Mouse (Mus musculus): ENCODE measurements around the gene Prkag2. TPM values are rescaled to one million over a fixed set of nuclear protein-coding genes. Genes with fewer than 3 reads are reported as not detected.
A peak's percentile ranks its signal among the peaks of the same experiment; 100 is the strongest.

Gene Prkag2
- polyA plus RNA-seq, 1 experiment from 2014 or later: 52.2 TPM

DNA sequence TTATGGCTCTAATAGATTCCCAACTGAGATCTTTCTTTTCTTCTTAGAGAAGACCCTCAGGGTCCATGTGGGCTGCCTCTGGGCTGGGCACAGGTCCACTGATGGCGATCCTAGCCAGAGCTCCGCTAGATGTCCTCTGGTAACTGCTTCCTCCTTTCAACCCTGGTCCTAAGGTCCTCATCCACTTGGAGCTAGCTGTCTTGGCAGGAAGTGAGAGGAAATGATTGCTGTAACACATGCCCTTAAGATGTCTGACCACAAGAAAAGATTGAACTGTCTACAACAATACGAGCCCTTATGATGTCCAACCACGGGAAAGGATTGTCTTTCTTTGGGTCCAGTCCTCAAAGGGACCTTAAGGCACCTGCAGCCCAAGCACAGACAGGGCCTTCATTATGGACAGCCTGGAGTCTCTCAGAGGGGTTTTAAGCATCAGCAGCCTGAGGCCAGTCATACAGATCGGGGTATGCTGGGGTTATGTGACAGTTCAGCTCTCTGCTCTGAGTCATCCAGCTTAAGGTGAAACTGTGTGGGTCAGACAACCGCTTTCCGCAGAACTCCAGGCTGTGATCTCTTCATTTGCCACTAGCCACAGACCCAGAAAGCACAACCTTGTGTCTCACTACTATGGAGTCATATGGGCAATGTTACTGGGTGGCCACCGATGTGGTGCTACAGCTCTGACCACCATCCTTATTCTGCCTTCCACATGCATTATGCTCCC, 129.7 kb downstream of the Prkag2 start:
- H3K9ac ChIP-seq: no peak overlapping the region
- no peaks in the 10 kb centered on the region for H3K36me3 ChIP-seq
- ATAC-seq: no peak
- peaks cover 5% of the 10 kb centered on the region for H3K4me1 ChIP-seq (replicated peaks)
- no peak overlapping the region for H3K4me2 ChIP-seq (replicated peaks)
- H3K4me3 ChIP-seq (replicated peaks): no peak overlapping the region
- no peak overlapping the region for H3K27ac ChIP-seq
- WGBS: 88% methylated on average over 8 of the region's 8 CpGs
- no peaks in the 10 kb centered on the region for H3K27me3 ChIP-seq (replicated peaks)
- H3K9me3 ChIP-seq: no peaks in the 10 kb centered on the region

DNA sequence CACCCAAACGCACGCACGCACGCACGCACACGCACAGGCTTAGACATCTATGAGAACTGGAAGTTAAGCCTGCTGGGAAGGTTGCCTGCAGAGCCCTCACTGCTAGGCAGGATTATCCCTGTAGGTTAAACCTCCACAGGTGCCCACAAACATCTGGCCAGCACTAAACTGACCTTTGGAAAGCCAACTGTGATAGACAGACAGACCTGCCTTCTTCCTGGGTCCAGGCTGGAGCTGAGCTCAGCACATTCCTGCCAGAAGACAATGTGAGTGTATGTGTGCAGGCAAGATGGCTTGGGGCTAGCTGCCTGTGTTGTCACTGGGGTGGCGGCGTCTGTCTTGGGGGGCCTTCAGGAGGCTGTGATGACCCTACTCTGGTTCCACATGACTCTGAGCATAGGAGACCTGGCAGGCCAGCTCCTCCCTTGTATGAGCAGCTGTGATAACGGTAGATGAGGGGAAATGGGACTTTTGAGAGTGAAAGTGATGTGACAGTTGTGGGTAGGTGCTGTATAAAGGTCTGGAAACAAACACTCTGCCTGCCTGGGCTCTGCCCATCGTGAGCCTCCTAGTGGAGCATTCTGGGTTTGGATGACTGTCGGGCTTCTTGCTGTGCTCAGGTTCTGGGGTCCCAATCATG, 131.1 kb downstream of the Prkag2 start:
- H3K4me2 ChIP-seq (replicated peaks): peak overlapping the region; percentile 47
- H3K4me1 ChIP-seq (replicated peaks): peaks cover 5% of the 10 kb centered on the region
- H3K9me3 ChIP-seq: no peaks in the 10 kb centered on the region
- no peaks in the 10 kb centered on the region for H3K36me3 ChIP-seq
- H3K9ac ChIP-seq: no peak overlapping the region
- peak; percentile 65 for ATAC-seq
- no peaks in the 10 kb centered on the region for H3K27me3 ChIP-seq (replicated peaks)
- H3K4me3 ChIP-seq (replicated peaks): no peak overlapping the region
- WGBS: 57% methylated on average over 11 of the region's 11 CpGs
- peak overlapping the region; percentile 81 for H3K27ac ChIP-seq

DNA sequence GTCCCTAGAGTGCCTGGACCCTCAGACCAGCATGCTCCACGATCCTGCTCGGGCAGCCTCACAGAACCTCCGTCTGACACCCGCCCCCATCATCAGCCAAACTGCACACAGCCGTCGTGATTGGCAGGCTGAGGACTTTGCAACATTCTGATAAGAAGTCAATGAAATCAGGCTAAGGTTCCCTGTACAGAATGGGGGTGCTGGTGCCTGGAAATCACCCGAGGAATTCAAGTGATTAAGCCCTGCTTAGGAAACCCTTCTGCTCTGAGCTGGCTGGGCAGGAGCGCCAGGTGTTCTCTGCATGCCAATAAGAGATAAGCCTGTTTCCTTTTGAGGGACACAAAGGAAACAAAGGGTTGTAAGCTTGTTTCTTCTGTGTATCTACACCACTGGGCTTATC, 131.7 kb downstream of the Prkag2 start:
- no peak overlapping the region for H3K9ac ChIP-seq
- no peaks in the 10 kb centered on the region for H3K27me3 ChIP-seq (replicated peaks)
- H3K4me2 ChIP-seq (replicated peaks): peak overlapping the region; percentile 47
- no peaks in the 10 kb centered on the region for H3K9me3 ChIP-seq
- H3K27ac ChIP-seq: peak overlapping the region; percentile 81
- no peak overlapping the region for H3K4me3 ChIP-seq (replicated peaks)
- peaks cover 5% of the 10 kb centered on the region for H3K4me1 ChIP-seq (replicated peaks)
- H3K36me3 ChIP-seq: no peaks in the 10 kb centered on the region
- 34% methylated on average over 8 of the region's 8 CpGs for WGBS
- ATAC-seq: peak; percentile 82

DNA sequence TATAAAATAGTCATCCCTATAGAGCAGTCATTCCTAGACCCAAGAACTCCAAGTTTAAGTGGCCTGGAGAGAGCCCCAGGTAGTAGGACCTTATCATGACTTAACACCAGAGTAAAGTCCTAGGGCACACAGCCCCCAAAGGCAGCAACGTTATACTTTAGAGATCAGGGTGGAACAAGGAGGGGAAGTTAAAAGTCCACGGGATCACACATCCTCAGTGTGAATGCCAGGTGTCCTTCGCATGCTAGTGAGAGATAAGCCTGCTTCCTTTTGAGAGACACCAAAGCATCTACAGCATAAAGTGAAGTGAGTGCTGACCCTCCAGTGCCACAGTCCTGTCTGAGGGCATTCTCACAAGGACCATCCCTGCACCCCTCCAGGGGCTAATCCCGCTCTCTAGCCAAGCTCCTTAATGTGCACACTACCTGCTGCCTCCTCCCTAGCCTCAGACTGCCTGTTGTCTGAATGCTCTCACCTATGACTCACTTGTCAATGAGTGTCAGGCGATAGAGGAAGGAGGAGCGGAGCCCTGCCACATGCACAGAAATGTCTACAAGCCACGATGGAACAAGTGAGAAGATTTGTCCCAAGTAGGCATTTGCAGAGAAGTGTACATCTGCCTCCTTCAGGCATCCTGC, 132.4 kb downstream of the Prkag2 start:
- Histone ChIP-seq H3K27ac (peak overlapping the region; percentile 81), H3K36me3 (no peaks in the 10 kb centered on the region), H3K4me3 (replicated peaks) (no peak overlapping the region), H3K9ac (no peak overlapping the region), H3K9me3 (no peaks in the 10 kb centered on the region), H3K27me3 (replicated peaks) (no peaks in the 10 kb centered on the region), H3K4me1 (replicated peaks) (peaks cover 5% of the 10 kb centered on the region), H3K4me2 (replicated peaks) (peak overlapping the region; percentile 47)
- peak; percentile 61 for ATAC-seq
- WGBS: 45% methylated on average over 7 of the region's 7 CpGs

DNA sequence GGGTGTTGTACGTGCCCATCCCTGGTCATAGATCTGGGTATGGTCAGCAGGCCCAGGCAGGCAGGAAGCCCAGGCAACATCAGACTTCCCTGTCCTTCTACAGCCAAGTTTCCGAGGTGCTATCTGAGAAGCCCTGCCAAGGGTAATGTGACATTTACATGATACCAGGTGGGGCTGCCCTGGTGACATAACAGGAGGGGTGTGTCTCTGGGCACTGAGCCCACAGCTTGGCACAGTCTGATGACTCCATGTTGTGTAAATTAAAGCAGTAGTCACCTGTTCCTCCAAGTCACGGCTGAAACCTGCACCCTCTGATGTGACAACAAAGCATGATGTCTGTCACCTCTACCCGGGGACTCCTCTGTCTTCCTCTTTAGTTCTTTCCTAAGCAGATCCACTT, 136.7 kb downstream of the Prkag2 start:
- H3K9me3 ChIP-seq: no peaks in the 10 kb centered on the region
- ATAC-seq: no peak
- peaks cover 5% of the 10 kb centered on the region for H3K4me1 ChIP-seq (replicated peaks)
- H3K4me2 ChIP-seq (replicated peaks): no peak overlapping the region
- no peaks in the 10 kb centered on the region for H3K27me3 ChIP-seq (replicated peaks)
- WGBS: 71% methylated on average over 4 of the region's 4 CpGs
- H3K36me3 ChIP-seq: no peaks in the 10 kb centered on the region
- no peak overlapping the region for H3K27ac ChIP-seq
- H3K9ac ChIP-seq: no peak overlapping the region
- H3K4me3 ChIP-seq (replicated peaks): no peak overlapping the region

DNA sequence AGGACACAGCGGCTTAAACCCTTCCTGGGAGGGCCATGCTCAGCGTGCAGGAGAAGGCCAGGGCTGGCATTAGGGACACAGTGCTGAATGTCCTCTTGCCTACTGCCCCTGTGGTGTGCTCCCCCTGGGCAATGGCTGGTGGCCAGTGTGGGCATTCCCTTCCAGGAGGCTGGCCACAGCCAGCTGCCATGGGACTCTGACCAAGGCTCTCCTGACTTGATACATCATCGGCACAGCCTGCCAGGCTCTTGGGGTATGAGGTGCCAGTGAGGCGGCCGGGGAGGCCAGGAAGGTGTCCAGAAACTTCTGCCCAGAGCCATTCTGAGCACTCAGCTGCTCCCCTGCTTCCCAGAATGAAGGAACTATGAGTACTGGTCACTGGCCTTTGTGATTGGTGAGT, 139.7 kb downstream of the Prkag2 start:
- Histone ChIP-seq H3K27me3 (replicated peaks) (no peaks in the 10 kb centered on the region), H3K27ac (no peak overlapping the region), H3K4me3 (replicated peaks) (no peak overlapping the region), H3K4me2 (replicated peaks) (no peak overlapping the region), H3K9ac (no peak overlapping the region), H3K4me1 (replicated peaks) (no peaks in the 10 kb centered on the region), H3K36me3 (no peaks in the 10 kb centered on the region), H3K9me3 (no peaks in the 10 kb centered on the region)
- peak; percentile 52 for ATAC-seq
- WGBS: 77% methylated on average over 5 of the region's 5 CpGs

DNA sequence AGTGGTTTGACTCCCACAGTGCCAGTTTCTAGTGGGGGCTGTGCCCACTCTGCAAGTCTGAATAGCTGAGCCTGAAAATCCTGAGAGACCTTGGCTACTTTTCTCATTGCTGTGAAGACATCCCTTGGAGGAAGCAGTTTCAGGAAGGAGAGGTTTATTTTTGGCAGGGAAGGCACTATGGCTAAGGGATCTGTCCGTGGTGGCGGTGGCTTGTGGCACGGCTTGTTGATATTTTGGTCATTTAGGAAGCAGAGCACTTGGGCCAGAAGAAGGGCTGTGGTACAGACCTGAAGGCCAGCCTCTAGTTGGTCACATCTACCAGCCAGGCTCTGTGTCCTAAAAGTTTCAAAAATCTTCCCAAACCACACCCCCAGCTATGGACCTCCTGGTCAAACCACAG, 140.7 kb downstream of the Prkag2 start:
- Histone ChIP-seq H3K27ac (no peak overlapping the region), H3K4me2 (replicated peaks) (no peak overlapping the region), H3K9ac (no peak overlapping the region), H3K4me1 (replicated peaks) (no peaks in the 10 kb centered on the region), H3K9me3 (no peaks in the 10 kb centered on the region), H3K27me3 (replicated peaks) (no peaks in the 10 kb centered on the region), H3K36me3 (no peaks in the 10 kb centered on the region), H3K4me3 (replicated peaks) (no peak overlapping the region)
- ATAC-seq: no peak
- 72% methylated on average over 3 of the region's 3 CpGs for WGBS

DNA sequence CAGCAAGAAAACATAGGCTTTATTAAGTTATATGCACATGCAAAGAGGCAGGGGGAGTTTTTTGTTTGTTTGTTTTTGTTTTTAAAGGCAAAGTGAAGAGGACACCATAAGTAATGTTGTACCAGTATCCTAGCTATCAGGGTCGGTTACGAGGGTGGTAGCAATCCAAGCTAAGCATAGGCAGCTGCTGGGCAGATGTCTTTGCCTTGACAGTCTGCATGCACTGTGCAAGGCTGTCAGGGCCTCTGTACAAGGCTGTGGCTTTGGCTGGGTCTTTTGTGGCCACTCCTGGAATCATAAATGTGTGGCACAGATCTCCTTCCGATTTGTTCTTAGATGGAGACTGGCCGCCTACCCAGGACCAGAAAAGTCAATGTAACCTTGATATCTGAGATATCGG, 141.8 kb downstream of the Prkag2 start:
- Histone ChIP-seq H3K27ac (no peak overlapping the region), H3K27me3 (replicated peaks) (no peaks in the 10 kb centered on the region), H3K36me3 (no peaks in the 10 kb centered on the region), H3K9me3 (no peaks in the 10 kb centered on the region), H3K4me2 (replicated peaks) (no peak overlapping the region), H3K9ac (no peak overlapping the region), H3K4me3 (replicated peaks) (no peak overlapping the region), H3K4me1 (replicated peaks) (no peaks in the 10 kb centered on the region)
- no peak for ATAC-seq
- 82% methylated on average over 5 of the region's 5 CpGs for WGBS

DNA sequence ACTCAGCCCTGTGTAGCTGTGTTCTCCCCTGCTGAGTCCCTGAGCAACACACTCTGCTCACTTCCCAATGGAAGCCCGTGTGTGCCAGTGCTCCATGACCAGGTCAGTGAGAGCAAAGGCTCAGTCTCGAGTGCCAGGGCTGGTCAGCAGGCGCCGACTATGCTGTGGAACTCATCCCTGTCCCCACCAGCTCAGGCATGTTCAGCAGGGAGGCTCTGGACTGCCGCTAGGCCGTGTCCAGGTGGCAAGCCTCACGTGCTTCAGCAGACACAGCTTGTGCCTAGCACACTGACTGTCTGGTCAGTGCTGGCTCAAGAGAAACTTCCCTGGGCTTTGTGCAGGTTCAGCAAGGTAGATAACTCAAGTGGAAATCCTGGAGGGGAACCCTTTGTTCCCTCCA, 143.6 kb downstream of the Prkag2 start:
- WGBS: 91% methylated on average over 7 of the region's 7 CpGs
- no peak overlapping the region for H3K4me3 ChIP-seq (replicated peaks)
- no peaks in the 10 kb centered on the region for H3K36me3 ChIP-seq
- no peak overlapping the region for H3K4me2 ChIP-seq (replicated peaks)
- no peak overlapping the region for H3K9ac ChIP-seq
- H3K27ac ChIP-seq: no peak overlapping the region
- ATAC-seq: no peak
- no peaks in the 10 kb centered on the region for H3K27me3 ChIP-seq (replicated peaks)
- H3K4me1 ChIP-seq (replicated peaks): peaks cover 8% of the 10 kb centered on the region; the same call in 1 of the 2 replicates
- H3K9me3 ChIP-seq: no peaks in the 10 kb centered on the region

DNA sequence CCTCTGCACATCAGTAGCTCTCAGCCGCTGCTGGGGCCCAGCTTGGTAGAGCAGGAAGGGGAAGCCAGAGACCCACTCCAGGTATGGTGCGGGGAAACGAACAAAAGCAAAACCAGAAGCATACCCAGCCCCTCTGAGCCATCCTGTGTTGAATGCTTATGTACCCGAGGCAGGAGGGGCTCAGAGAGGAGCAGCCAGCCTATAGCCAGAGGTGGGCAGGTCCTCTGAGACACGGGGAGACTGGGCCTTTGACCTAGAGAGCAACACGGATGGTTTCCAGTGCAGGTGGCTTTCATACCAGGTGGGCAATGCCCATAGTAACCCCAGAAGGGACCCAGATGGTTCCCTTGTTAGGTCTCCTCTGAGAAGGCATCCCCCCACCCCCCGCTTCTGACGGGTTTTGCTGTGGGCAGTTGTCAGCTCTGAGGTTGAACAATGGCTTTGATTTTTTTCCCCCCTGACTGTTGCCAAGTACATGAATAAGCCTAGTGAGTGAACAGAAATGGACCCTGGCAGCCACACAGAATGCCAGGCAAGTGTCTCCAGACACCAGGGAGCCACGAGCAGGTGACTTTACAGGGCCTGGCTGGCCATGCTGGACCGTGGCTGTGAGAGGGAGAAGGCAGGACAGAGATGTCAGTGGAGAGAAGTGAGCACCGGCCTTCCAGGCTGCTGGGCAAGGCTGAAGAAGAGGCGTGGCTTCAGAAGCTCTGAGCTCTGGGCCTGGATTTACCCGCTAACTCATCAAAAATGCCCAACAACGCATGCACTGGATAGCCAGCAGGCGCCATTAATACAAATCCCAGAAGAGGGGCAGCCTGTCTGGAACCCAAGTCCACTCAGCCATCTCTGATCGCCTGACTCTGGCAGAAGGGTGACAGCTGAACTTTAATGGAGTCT, 147.3 kb downstream of the Prkag2 start:
- Histone ChIP-seq H3K36me3 (no peaks in the 10 kb centered on the region), H3K4me3 (replicated peaks) (no peak overlapping the region), H3K9ac (no peak overlapping the region), H3K4me2 (replicated peaks) (no peak overlapping the region), H3K4me1 (replicated peaks) (peaks cover 8% of the 10 kb centered on the region; the same call in 1 of the 2 replicates), H3K27ac (no peak overlapping the region), H3K9me3 (no peaks in the 10 kb centered on the region), H3K27me3 (replicated peaks) (no peaks in the 10 kb centered on the region)
- peak; percentile 16; the same call in 1 of the 2 replicates for ATAC-seq
- 65% methylated on average over 16 of the region's 16 CpGs for WGBS

DNA sequence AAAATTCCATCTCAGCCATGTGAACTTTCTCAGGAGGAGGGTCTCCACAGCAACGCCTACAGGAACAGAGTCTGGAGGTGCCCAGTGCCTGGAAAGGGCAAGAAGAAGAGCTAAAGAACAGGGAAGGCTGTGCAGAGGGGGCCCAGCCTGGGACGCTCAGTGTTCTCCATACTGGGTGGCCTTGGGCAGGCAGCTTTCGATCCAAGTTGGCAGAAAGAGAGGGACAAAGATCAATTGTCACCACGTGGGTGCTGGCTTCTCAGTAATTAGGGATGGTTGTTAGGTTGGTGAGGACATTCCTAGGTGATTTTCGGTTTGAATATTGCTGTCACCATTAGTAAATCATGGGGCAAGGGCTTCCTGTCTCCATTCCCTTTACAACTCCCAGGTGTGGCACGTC, 148.2 kb downstream of the Prkag2 start:
- Histone ChIP-seq H3K4me1 (replicated peaks) (peaks cover 8% of the 10 kb centered on the region; the same call in 1 of the 2 replicates), H3K9ac (no peak overlapping the region), H3K36me3 (no peaks in the 10 kb centered on the region), H3K4me3 (replicated peaks) (no peak overlapping the region), H3K27me3 (replicated peaks) (no peaks in the 10 kb centered on the region), H3K27ac (no peak overlapping the region), H3K4me2 (replicated peaks) (no peak overlapping the region), H3K9me3 (no peaks in the 10 kb centered on the region)
- peak; percentile 41 for ATAC-seq
- 50% methylated on average over 6 of the region's 6 CpGs for WGBS
